Mouse (Mus musculus): ENCODE measurements around the gene Sh2d6.
"Not testable (repeated sequence)": the region's sequence is repeated elsewhere in the genome, so short reads cannot be mapped to it uniquely, and the experiment has no call there.

Gene Sh2d6

DNA sequence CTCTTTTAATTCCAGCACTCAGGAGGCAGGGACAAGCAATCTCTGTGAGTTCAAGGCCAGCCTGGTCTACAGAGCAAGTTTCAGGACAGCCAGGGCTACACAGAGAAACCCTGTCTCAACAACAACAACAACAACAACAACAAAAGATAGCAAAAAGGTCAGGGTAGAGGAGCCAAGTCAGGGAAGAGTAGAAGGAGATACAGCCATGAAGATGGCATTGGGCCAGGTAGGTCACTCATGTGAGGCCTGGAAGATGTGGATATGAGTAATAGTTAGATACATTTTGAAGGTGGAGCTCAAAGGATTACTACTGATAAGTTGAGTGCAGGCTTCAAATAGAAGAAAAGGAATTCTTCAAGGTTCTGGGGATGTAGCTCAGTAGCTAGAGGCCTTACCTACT, 18.2 kb downstream of the Sh2d6 start:
- DNase-seq (ENCODE audit: low spot score): no peak

DNA sequence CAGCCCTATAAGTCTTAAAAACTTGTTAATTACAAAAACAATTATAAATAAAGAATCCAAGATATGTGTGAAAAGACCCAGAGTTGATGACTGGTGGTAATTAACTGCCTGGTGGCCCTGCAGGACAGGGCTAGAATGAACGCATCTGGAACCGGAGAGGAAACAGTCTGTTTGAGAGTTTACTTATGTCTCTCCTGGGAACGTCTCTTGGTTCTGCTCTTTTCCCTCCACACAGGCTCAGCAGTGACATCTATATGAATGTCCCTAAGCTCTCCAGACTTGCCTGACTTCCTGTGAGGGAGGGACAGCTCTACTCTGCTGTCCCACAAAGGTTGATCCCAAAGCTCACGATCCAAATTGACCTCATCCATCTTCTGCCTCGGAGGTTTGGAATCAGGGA, 22.6 kb downstream of the Sh2d6 start:
- no peak for DNase-seq (ENCODE audit: low spot score)

DNA sequence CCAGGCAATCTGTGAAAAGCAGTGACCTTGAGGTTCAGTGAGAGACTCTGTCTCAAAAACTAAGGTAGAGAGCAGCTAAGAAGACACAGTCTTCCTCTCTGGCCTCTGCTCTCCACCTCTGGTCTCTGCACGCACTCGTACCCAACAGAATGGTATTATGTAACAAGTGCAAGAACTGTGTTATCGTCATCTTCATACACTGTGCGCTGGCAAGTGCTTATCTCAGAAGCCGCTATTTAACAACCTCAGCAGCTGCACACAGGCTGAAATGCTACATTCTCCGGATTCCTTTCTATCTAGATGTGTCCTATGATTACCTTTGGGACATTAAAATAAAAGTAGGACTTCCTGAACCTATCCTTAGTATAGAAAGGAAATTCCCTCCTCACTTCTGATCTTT, 28.6 kb downstream of the Sh2d6 start:
- DNase-seq (ENCODE audit: low spot score): no peak

DNA sequence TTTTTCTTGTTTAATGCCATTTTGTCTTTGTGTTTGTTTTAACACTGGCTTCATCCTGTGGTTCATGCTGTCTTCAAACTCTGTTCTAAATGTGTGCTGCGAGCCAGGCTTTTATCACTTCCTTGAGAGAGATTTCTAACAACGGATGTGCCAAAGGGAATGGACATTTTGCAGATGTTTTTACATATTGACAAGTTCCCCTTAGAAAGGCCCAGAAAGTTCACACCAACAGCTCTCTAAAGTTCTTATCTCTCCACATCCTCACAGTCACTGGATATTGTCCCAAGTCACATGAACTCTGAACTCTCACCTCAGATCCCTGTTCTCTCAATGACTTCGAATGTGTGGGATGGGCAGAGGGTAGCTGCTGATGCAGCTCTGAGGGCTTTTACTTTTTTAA, 30.4 kb downstream of the Sh2d6 start:
- no peak for DNase-seq (ENCODE audit: low spot score)

DNA sequence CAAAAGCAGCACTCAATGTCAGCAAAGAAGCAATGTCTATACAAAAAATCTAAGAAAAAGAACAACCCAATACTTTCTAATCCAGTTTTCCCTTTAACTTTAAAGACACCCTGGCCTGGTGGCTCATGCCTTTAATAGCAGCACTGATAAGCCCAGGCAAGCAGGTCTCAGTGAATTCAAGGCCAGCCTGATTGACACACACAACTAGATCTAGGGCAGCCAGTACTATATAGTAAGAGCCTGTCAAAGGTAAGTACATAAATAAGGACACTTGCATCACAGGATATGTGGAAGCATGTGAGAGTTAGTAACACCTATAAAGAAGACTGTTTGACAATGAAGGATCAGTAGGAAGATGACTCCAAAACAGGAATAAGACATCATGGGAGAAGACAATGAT, 32.0 kb downstream of the Sh2d6 start:
- no peak for DNase-seq (ENCODE audit: low spot score)

DNA sequence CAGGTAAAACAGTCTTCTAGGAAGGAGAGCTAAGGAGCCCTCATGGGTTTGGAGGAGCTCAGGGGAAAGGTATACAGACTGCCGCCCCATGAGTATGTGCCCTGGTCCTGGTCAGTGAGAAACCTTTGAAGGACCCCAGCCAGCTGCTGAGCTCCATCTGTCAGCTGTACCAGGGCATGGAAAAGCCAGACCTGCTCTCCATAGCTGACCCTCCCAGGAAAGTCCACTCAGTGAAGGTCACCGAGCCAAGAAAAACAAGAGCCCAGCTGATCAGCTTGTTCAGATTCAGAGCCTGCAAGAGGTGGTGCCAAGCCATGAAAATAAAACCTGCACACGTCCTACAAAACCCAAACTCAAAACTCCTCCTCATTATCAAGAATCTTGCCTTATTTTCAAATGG, 32.7 kb downstream of the Sh2d6 start:
- DNase-seq (ENCODE audit: low spot score): no peak

DNA sequence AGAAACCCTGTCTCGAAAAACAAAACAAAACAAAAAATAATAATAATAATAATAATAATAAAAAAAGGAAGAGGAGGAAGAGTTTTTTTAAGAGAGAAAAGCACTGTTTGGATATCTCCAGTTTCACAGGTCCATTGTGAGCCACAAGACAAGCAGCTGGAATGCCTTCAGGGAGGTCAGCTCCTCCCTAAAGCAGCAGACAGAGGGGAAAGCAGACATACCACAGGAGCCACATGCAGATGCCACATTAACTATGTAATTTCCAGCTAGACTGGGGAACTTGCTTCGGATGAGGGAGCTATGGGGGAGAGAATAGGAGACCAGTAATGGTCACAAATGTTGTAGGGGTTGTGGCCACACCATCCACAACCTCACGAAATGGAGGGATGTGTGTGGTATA, 34.2 kb downstream of the Sh2d6 start:
- DNase-seq (ENCODE audit: low spot score): no peak

DNA sequence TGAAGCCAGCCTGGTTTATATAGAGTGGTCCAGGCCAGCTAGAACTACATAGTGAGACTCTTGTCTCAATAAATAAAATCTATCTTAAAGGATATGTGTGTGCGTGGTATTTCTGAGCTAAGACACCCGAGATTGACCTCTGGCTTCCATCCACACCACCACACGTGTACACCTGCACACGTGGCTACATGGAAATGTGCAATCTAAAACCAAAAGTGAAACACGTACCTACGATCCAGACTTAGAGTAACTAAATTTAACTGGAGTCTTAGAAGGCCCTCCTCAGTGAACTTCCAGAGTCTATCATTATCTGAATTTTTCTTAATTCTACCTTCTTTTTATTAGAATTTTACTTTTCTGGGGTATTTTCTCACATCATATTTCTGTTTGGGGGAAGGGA, 35.2 kb downstream of the Sh2d6 start:
- no peak for DNase-seq (ENCODE audit: low spot score)

DNA sequence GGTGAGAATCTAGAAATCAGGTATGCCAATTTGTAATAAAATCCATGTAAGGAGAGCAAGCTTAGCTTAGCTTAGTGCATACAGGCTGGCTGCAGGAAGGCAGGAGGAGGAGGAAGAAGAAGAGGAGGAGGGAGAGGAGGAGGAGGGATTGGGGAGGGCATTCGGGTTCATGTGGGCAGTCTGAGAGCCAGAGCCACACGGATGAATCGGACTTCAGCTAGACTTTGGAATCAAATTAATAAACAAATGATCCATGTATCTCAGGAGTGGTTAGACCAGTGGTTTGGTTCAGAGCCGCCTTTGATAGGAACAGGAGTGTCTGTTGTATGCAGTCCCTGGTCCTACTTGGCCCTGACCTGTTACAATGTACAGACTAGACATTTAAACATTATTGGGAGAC, 36.6 kb downstream of the Sh2d6 start:
- no peak for DNase-seq (ENCODE audit: low spot score)

DNA sequence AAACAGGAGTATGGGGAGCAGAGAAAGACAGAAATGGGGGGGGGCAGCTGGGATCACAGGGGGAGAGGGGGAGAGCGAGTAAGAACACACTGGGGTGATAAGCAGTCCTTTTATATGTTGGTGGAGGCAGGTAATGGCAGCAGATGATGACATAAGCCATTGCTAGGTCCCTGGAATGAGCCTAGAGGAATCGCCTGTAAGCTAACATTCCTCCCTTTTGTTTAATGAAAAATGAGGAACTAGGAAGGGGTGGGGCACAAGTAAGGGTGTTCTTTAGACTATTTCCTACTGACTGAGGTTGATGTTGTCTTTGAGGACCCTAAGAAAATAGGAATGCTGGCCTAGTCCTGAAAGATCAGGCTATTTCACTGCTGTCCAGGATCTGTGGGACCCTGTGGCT, 39.4 kb downstream of the Sh2d6 start:
- no peak for DNase-seq (ENCODE audit: low spot score)

DNA sequence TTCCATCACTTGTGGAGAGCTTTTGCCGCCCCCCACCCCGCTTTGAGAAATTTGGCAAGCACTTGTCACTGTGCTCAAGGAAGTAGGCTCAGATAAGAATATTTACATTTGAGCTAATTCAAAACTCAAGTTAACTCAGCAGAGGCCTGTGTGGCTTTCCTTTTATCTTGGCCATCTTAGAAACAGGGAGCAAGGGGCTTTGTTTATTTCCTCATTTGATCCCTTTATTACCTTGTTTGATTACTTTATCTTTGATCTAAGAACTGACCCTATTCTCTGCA, 41.1 kb downstream of the Sh2d6 start:
- DNase-seq (ENCODE audit: low spot score): no peak

DNA sequence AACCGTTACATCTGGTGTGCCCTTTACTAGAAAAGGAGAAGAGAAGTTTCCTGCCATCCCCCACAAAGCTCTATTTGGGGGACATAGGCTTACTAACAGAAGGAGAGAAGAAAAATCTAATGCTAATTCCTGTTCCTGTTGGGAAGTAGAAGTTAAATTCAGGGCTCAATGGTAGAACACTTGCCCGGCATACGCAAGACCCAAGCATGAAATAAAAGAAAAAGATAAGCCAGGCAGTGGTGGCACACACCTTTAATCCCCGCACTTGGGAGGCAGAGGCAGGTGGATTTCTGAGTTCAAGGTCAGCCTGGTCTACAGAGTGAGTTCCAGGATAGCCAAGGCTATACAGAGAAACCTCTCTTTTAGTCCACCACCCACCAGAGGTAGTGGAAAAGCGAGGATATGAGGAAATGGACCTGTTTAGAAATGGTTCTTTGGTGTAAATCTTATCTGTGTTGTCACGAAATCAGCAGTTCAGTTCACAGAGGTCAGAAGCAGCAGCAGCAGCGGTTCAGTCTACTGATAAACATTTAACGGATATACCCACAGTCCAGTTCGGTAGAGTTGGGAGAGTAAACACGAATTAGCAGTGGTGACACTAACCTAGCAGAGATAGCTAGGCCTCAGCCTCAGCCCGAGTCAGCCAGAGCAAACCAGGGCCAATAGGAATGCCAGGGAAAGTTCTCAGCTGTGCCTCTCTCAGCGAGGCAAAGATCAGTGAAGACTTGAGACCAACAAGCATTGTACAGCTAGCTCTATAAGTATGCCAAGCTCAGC, 41.7 kb downstream of the Sh2d6 start:
- no peak for DNase-seq (ENCODE audit: low spot score)

DNA sequence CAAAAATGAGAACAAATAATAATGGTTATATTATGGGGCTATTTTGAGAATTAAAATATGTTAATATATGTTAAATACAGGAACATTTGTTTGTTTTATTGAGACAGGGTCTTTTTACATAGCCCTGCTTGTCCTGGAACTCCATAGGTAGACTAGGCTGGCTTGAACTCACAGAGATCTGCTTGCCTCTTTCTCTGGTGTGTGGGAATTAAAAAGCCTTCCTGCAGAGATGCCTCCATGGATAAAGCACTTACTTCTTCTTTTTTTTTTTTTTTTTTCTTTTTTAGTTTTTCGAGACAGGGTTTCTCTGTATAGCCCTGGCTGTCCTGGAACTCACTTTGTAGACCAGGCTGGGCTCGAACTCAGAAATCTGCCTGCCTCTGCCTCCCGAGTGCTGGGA, 42.8 kb downstream of the Sh2d6 start:
- not testable (repeated sequence) for DNase-seq (ENCODE audit: low spot score)

DNA sequence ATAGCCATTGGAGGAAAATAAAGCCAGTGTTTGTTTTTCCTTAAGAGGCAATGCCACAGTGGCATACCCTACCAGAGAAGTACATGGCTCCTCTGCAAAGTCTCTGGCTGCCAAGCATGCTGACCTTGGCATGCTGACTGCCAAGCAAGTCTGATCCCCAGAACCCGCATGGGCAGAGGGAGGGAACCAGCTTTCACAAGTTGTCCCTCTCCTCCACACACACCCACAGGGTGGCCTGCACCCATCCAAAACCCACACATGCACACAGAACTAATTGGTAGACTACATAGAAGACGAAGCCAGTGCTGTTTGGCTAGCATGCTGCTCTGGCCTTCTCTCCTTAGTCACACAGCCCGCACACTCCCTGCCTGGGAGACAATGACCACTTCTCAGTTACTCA, 43.9 kb downstream of the Sh2d6 start:
- no peak for DNase-seq (ENCODE audit: low spot score)

DNA sequence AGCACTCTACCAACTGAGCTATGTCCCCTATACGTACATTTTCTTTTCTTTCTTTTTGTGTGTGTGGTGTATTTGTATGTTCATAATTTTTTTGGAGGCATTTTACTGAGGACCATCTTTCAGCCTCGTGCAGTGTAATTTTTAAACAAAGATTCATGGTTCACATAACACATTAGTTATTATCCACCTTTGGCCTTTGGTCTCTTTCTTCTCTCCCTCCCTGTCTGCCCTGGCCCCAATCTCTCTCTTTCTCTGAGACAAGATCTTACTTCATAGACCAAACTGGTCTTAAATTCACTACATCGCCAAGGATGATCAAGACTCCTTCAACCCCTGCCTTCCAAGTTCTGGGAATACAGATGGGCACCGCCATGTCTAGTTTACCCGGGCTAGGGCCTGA, 44.7 kb downstream of the Sh2d6 start:
- DNase-seq (ENCODE audit: low spot score): no peak

DNA sequence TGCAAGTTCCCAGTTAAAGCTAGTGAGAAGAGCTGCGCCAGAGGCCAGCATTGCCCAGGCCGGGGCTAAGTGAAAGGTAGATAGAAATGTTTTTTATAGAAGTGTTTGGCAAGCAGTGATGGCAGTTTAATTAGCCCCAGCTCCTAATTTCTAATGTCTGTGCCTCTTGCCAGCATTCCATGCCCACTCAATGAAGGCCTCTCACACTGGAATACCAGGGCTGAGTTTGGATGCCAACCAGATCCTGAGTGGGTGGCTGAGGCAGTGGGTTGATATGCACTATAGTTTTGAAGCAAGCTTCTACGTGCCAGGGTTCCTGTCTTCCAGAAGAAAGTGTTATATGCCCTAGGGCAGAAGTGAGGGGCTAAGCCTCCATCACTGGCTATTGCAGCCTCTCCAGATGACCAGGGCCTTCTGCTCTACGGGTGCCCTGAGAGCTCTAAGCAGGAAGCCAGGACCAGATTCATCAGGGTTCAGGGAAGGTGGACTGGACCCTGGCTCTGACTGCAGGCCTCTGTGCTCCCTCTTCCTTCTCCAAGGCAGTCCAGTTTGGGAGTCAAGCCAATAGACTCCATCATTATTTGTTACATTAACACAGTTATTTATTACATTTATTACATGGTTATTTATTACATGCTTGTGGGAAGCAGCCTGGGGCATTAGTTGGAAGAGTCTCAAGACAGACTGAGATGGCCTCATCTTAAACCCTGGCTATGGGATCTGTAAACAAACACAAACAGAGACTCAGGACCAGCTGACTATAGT, 46.1 kb downstream of the Sh2d6 start:
- no peak for DNase-seq (ENCODE audit: low spot score)

DNA sequence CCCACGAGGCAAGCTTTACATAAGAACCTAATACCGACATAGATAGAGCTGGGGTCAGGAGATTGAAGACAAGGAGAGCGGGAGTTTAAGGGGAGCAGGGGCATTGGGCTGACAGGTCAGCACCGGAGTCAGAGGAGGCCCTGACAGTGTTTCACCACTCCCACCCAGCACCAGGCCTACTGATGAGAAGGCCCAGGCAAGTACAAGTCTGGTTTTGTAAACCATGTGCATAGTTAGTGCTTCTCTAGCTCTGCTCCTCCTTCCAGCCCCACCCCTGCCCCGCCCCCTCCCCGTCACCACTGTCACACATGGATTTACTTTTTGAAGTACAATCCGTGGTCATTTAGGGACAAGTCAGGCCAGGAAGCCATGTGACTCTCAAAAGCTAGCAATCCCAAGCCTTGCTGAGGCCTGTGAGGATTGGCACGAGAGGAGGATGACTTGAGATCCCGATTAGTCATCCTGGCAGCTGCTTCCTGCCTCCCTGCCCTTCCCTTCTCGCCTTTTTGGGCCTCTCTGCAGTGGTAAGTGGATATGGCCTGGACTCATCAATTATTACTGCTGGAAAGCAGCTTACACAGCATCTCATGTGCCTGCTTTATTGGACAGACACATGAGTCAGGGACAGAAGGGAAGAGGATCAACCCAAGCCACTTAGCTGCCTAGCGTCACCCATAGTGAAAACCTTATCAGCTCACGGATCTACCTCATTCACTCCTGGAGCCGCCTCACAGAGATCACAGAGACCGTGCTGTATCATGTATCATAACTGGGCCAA, 48.1 kb downstream of the Sh2d6 start:
- DNase-seq (ENCODE audit: low spot score): peak; percentile 4

DNA sequence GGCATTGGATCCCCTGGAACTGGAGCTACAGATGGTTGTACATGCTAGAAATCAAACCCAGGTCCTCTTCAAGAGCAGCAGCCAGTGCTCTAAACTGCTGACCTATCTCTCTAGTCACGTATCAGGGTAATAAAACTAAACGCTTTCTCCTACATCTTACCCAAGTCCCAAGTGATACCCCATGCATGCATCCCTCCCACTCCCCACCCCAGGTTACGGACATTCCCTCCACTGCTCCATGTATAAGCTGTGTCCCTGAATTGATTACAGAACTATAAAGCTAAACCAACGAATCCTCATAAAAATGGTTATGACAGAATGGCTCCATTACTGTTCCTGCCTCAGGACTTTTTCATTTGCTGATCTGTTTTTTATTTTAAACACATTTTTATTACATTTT, 55.3 kb downstream of the Sh2d6 start:
- no peak for DNase-seq (ENCODE audit: low spot score)

DNA sequence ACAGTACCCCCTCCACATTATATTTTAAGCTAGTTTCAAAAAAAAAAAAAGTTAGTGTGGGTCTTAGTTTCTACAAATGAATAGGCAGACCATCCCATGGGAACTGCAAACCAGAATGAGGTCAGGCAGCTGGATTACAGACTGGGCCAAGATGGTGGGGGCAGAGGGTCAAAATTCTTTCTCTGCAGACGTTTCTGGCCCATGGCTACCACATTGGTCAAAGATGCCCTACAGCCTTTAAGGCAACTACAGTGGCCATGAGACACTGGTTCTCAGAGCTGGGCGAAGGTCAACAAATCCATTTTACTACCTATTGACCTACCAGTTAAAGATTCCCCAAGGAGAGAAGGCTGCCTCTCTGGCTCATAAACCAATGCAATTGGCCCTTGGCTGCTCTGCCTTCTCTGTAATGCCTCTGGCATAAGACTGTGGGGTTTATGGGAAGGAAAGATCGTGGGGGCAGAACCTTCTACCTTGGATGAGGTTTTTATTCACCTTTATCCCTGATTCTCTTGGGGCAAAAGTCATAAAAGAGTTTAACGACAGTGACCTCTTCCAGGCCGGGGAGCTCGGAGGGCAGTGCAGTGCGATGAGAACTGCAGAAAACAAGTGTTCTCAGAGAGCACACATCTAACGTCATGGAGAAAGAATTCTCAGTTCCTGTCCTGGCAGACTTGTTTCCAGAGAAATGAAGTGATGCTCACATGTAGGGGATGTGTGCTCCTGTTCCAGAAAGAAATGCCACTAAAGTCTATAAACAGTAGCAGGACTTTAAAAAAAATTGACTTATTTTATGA, 55.9 kb downstream of the Sh2d6 start:
- no peak for DNase-seq (ENCODE audit: low spot score)

Data from T-cell, adult 2 months (primary cell).